18 mouse cellular contexts compared by ENCODE assay signal in genomic region chr3:96683496-96683895, GRCm38 (mm10).
"Had no signal": no experiment of that assay in that cellular context is flagged by ENCODE, and none has a peak within 500 bp of the region (broad histone marks: within the 10 kb centered on the region; RNA-seq: fewer than 3 reads in every experiment).

No protein-coding gene starts in this region.

- H3K4me2 ChIP-seq: lung, embryonic 14.5 days; midbrain, embryonic 12.5 days; neural tube, embryonic 13.5 days; neural tube, embryonic 15.5 days had no signal

- H3K4me1 ChIP-seq: midbrain, embryonic 12.5 days had no signal

- DNase-seq: lung, embryonic 14.5 days; lung, postnatal 10 days; lung, postnatal 4 days; midbrain, embryonic 14.5 days; retina, postnatal 1 day; right cerebral cortex, adult 18-20 months; right cerebral cortex, postnatal 25 days; right cerebral cortex, postnatal 4 days; spleen, adult 18-20 months; thymus, adult 18-20 months; thymus, postnatal 14 days; thymus, postnatal 36 days had no signal

- H3K36me3 ChIP-seq: midbrain, embryonic 10.5 days; midbrain, embryonic 12.5 days; neural tube, embryonic 13.5 days; neural tube, embryonic 15.5 days had no signal

- ATAC-seq: midbrain, embryonic 16.5 days had no signal

- H3K9me3 ChIP-seq: midbrain, embryonic 10.5 days; midbrain, embryonic 12.5 days; neural tube, embryonic 13.5 days; neural tube, embryonic 15.5 days had no signal

- H3K4me3 ChIP-seq: midbrain, embryonic 10.5 days; midbrain, embryonic 12.5 days; myocyte; neural tube, embryonic 13.5 days; neural tube, embryonic 15.5 days had no signal

- H3K27ac ChIP-seq: midbrain, embryonic 10.5 days; midbrain, embryonic 12.5 days; neural tube, embryonic 13.5 days; neural tube, embryonic 15.5 days had no signal

- H3K9ac ChIP-seq: lung, embryonic 14.5 days; midbrain, embryonic 12.5 days; neural tube, embryonic 13.5 days; neural tube, embryonic 15.5 days had no signal
